ENCODE assay signal across 13 mouse cellular contexts in genomic region chr1:23384326-23384725, GRCm38 (mm10). TPM values are rescaled to one million over a fixed set of nuclear protein-coding genes. Genes with fewer than 3 reads are reported as not detected.
A peak's percentile ranks its signal among the peaks of the same experiment; 100 is the strongest.
DNase-seq lines count a peak whose midpoint lies in the region; ATAC-seq and TF ChIP-seq lines count a peak whose summit lies in the region.
"Had no signal": no experiment of that assay in that cellular context is flagged by ENCODE, and none has a peak within 500 bp of the region (broad histone marks: within the 10 kb centered on the region; RNA-seq: fewer than 3 reads in every experiment).

No protein-coding gene starts in this region.

- 94% methylated on average over 6 of the region's 6 CpGs for WGBS in cerebellum, adult 2 months

- H3K4me3 ChIP-seq in cerebellum, adult 2 months (replicated peaks; ENCODE audit: insufficient read depth, low read depth, low read length) = no peak overlapping the region

- H3K4me1 ChIP-seq in cerebellum, adult 2 months (ENCODE audit: control insufficient read depth, insufficient read depth, low read length) = no peaks in the 10 kb centered on the region; the same call in 1 of the 2 replicates

- H3K27me3 ChIP-seq in cerebellum, adult 2 months (ENCODE audit: control insufficient read depth, insufficient read depth, low read length) = no peaks in the 10 kb centered on the region
- H3K27me3 ChIP-seq: embryonic facial prominence, embryonic 13.5 days; embryonic facial prominence, embryonic 15.5 days had no signal

- no peak for TF ChIP-seq POLR2A in cerebellum, adult 2 months (IDR thresholded peaks at IDR 0.05; ENCODE audit: borderline replicate concordance, insufficient read depth, low read length)

- ATAC-seq in cerebellum, adult (ENCODE audit: insufficient number of reproducible peaks, low FRiP score, low TSS enrichment) = no peak

- H3K27ac ChIP-seq in cerebellum, adult 2 months (ENCODE audit: insufficient read depth, low read length) = no peak overlapping the region

- DNase-seq in cerebellum, adult 11-12 months = peak; percentile 52
- DNase-seq in cerebellum, postnatal 25 days = no peak
- DNase-seq in cerebellum, adult 9-10 months = peak; percentile 66
- peak; percentile 27 to 30 for DNase-seq in cerebellum, postnatal 10 days
- no peak for DNase-seq in cerebellum, adult 2 months
- DNase-seq: adrenal gland, adult 2 months; adrenal gland, postnatal 10 days; adrenal gland, postnatal 25 days; embryo, embryonic 11 days; gastrocnemius, adult 2 months had no signal

- TF ChIP-seq CTCF in cerebellum, adult 2 months (IDR thresholded peaks at IDR 0.05; ENCODE audit: borderline replicate concordance, insufficient read depth, low read depth, low read length) = no peak

RNA-seq across cellular contexts. Expression of gene Ogfrl1, which starts 13.2 kb away (rescaled TPM):
- polyA plus RNA-seq in cerebellum, adult 2 months (2012; rRNA removed) = 71.0 and 76.7 TPM in 2 replicates

Comparison
In these comparisons a context has a peak if more than half of its experiments do, and no peak if none do; other contexts are left out.
1. DNase-seq: peak in cerebellum, adult 11-12 months (single experiment), cerebellum, adult 9-10 months (single experiment) and cerebellum, postnatal 10 days (2 of 2); none in cerebellum, postnatal 25 days (0 of 2) and cerebellum, adult 2 months (0 of 2).